Comparison of ENCODE assay signal across 10 mouse cellular contexts in the genomic region with DNA sequence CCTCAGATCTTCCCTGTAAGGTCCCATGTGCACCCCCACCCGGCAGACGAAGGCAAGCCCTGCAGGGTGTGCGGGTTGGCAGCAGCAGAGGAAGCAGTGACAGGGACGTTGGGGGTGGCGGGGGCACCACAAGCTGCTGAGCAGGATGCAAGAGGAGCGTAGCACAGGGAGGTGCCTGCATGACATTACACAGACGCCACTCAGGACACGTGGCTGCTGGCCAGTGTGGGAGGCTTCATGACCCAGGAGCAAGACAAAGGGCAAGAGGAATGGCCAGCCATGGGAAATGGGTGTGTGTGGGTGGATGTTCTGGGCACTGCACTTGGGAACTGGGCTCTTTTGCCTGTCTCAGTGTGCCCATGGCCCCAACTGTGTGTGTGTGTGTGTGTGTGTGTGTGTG. TPM values are rescaled to one million over a fixed set of nuclear protein-coding genes. Genes with fewer than 3 reads are reported as not detected.
DNase-seq lines count a peak whose midpoint lies in the region; ATAC-seq and TF ChIP-seq lines count a peak whose summit lies in the region.
"Had no signal": no experiment of that assay in that cellular context is flagged by ENCODE, and none has a peak within 500 bp of the region (broad histone marks: within the 10 kb centered on the region; RNA-seq: fewer than 3 reads in every experiment).

No protein-coding gene starts in this region.

- peak; percentile 28 for ATAC-seq in liver, postnatal 0 days
- no peak for ATAC-seq in megakaryocyte-erythroid progenitor cell, adult 5-6 weeks (replicated peaks; ENCODE audit: low FRiP score, low TSS enrichment, poor library complexity, severe bottlenecking)
- ATAC-seq: CD4-positive, CD25-positive, alpha-beta regulatory T cell, adult 4 months had no signal

- no peak overlapping the region for H3K27ac ChIP-seq in liver, postnatal 0 days (ENCODE audit: low read depth)
- H3K27ac ChIP-seq in embryonic facial prominence, embryonic 10.5 days (replicated peaks) = no peak overlapping the region
- H3K27ac ChIP-seq: limb, embryonic 12.5 days had no signal

- H3K4me3 ChIP-seq in liver, postnatal 0 days (ENCODE audit: low read depth, low read length) = no peak overlapping the region
- H3K4me3 ChIP-seq in embryonic facial prominence, embryonic 10.5 days = no peak overlapping the region
- H3K4me3 ChIP-seq: limb, embryonic 12.5 days had no signal

- H3K4me2 ChIP-seq in liver, postnatal 0 days (ENCODE audit: low read depth, low read length) = no peak overlapping the region
- H3K4me2 ChIP-seq: limb, embryonic 12.5 days had no signal

- intact Hi-C loops in heart, postnatal 10 days (cut with DNase I) = loop anchor here (5.0 kb wide), 1 partner anchor 37 kb away; no protein-coding TSS in a partner anchor

- peaks cover 27% of the 10 kb centered on the region for H3K36me3 ChIP-seq in liver, postnatal 0 days (replicated peaks; ENCODE audit: insufficient read depth, low read length)
- H3K36me3 ChIP-seq in embryonic facial prominence, embryonic 10.5 days (replicated peaks) = peaks cover 89% of the 10 kb centered on the region

- no peak for TF ChIP-seq CTCF in liver, postnatal 0 days (IDR thresholded peaks at IDR 0.05; ENCODE audit: low read depth)

- no peak for TF ChIP-seq EP300 in liver, postnatal 0 days (IDR thresholded peaks at IDR 0.05; ENCODE audit: low read depth)

- no peaks in the 10 kb centered on the region for H3K9me3 ChIP-seq in liver, postnatal 0 days (ENCODE audit: low read length)
- peaks cover 7% of the 10 kb centered on the region; the same call in 1 of the 2 replicates for H3K9me3 ChIP-seq in embryonic facial prominence, embryonic 10.5 days
- H3K9me3 ChIP-seq: limb, embryonic 12.5 days had no signal

- H3K4me1 ChIP-seq in liver, postnatal 0 days (ENCODE audit: insufficient read depth) = peaks cover 14% of the 10 kb centered on the region; the same call in 1 of the 2 replicates
- no peaks in the 10 kb centered on the region for H3K4me1 ChIP-seq in embryonic facial prominence, embryonic 10.5 days
- H3K4me1 ChIP-seq: limb, embryonic 12.5 days had no signal

- H3K27me3 ChIP-seq in liver, postnatal 0 days (ENCODE audit: insufficient read depth, low read length) = no peaks in the 10 kb centered on the region
- no peaks in the 10 kb centered on the region for H3K27me3 ChIP-seq in embryonic facial prominence, embryonic 10.5 days (replicated peaks; ENCODE audit: low read depth, poor library complexity, severe bottlenecking)
- H3K27me3 ChIP-seq: limb, embryonic 12.5 days had no signal

- H3K9ac ChIP-seq in liver, postnatal 0 days (replicated peaks) = no peak overlapping the region
- H3K9ac ChIP-seq: limb, embryonic 12.5 days had no signal

- peak; percentile 41 to 68 for DNase-seq in frontal cortex, adult 2 months (ENCODE audit: extremely low spot score in 1 of 2, low spot score in 1 of 2)
- no peak for DNase-seq in frontal cortex, postnatal 10 days (ENCODE audit: low spot score in 2 of 2)
- peak; percentile 75 for DNase-seq in adipocyte (ENCODE audit: low spot score)
- peak; percentile 54 to 59 for DNase-seq in heart, postnatal 10 days
- DNase-seq in liver, postnatal 0 days = no peak
- no peak for DNase-seq in embryonic facial prominence, embryonic 10.5 days (ENCODE audit: low spot score)
- DNase-seq in gastrocnemius, postnatal 4 days (ENCODE audit: low spot score in 2 of 2) = no peak

- 76% methylated on average over 8 of the region's 8 CpGs for WGBS in liver, postnatal 0 days (ENCODE audit: insufficient replicate concordance)
- 92% methylated on average over 8 of the region's 8 CpGs for whole genome bisulfite sequencing in embryonic facial prominence, embryonic 10.5 days

RNA-seq across cellular contexts. Expression of a gene that starts 12.9 kb away (rescaled TPM):
- 5.0 and 5.6 TPM in 2 replicates for polyA plus RNA-seq in frontal cortex, adult 2 months (2012; rRNA removed)
- total RNA-seq in heart, postnatal 10 days (2021) = 100 to 1,000 TPM; 224 to 236 TPM
- 1.9 and 2.7 TPM in 2 replicates for polyA plus RNA-seq in liver, postnatal 0 days (2015; fragmentation: Nextera tagmentation; extraction: Ambion mirVana)
- polyA plus RNA-seq in embryonic facial prominence, embryonic 10.5 days (2016; fragmentation: Nextera tagmentation; extraction: Ambion mirVana) = 11.6 and 13.8 TPM in 2 replicates
- total RNA-seq in gastrocnemius, postnatal 4 days (2021) = 100 to 1,000 TPM; 160 to 194 TPM
- 2.7 and 3.3 TPM in 2 replicates for total RNA-seq in megakaryocyte-erythroid progenitor cell, adult 5-6 weeks (2014; fragmentation: Nextera tagmentation)
- 1.4 and 1.5 TPM in 2 replicates for total RNA-seq in megakaryocyte-erythroid progenitor cell, adult 5-6 weeks (2017)

RNA-seq across cellular contexts. Expression of a gene that starts 34.4 kb away (rescaled TPM):
- 104 and 109 TPM in 2 replicates for polyA plus RNA-seq in frontal cortex, adult 2 months (2012; rRNA removed)
- 100 to 1,000 TPM; 152 to 153 TPM for total RNA-seq in heart, postnatal 10 days (2021)
- polyA plus RNA-seq in liver, postnatal 0 days (2015; fragmentation: Nextera tagmentation; extraction: Ambion mirVana) = 82.6 and 90.6 TPM in 2 replicates
- 180 and 185 TPM in 2 replicates for polyA plus RNA-seq in embryonic facial prominence, embryonic 10.5 days (2016; fragmentation: Nextera tagmentation; extraction: Ambion mirVana)
- total RNA-seq in gastrocnemius, postnatal 4 days (2021) = 100 to 1,000 TPM; 172 to 173 TPM
- total RNA-seq in megakaryocyte-erythroid progenitor cell, adult 5-6 weeks (2014; fragmentation: Nextera tagmentation) = 117 and 138 TPM in 2 replicates
- 260 and 313 TPM in 2 replicates for total RNA-seq in megakaryocyte-erythroid progenitor cell, adult 5-6 weeks (2017)

RNA-seq across cellular contexts. Expression of a gene that starts 58.0 kb away (rescaled TPM):
- polyA plus RNA-seq in frontal cortex, adult 2 months (2012; rRNA removed) = 1,744 and 2,160 TPM in 2 replicates
- total RNA-seq in heart, postnatal 10 days (2021) = 100 to 1,000 TPM; 184 to 195 TPM
- polyA plus RNA-seq in liver, postnatal 0 days (2015; fragmentation: Nextera tagmentation; extraction: Ambion mirVana) = 158 and 189 TPM in 2 replicates
- 756 and 839 TPM in 2 replicates for polyA plus RNA-seq in embryonic facial prominence, embryonic 10.5 days (2016; fragmentation: Nextera tagmentation; extraction: Ambion mirVana)
- 100 to 1,000 TPM; 440 to 541 TPM for total RNA-seq in gastrocnemius, postnatal 4 days (2021)
- total RNA-seq in megakaryocyte-erythroid progenitor cell, adult 5-6 weeks (2014; fragmentation: Nextera tagmentation) = 280 and 304 TPM in 2 replicates
- total RNA-seq in megakaryocyte-erythroid progenitor cell, adult 5-6 weeks (2017) = 47.7 and 76.3 TPM in 2 replicates

Comparison
In these comparisons a context has a peak if more than half of its experiments do, and no peak if none do; other contexts are left out.
1. DNase-seq: peak in frontal cortex, adult 2 months (2 of 2), adipocyte (single experiment) and heart, postnatal 10 days (2 of 2); none in frontal cortex, postnatal 10 days (0 of 2), liver, postnatal 0 days (single experiment), embryonic facial prominence, embryonic 10.5 days (single experiment) and gastrocnemius, postnatal 4 days (0 of 2).
2. RNA of a gene that starts 12.9 kb away (total RNA-seq): 224 to 236 TPM in heart, postnatal 10 days and 160 to 194 TPM in gastrocnemius, postnatal 4 days; 1.4 to 3.3 TPM in megakaryocyte-erythroid progenitor cell, adult 5-6 weeks; every median in the first group is over 10 times any median in the second.